Mouse (Mus musculus) lung, postnatal 0 days (tissue): ENCODE data around the gene Dmbx1. TPM values are rescaled to one million over a fixed set of nuclear protein-coding genes. Genes with fewer than 3 reads are reported as not detected.

ENCODE experiments used
- ATAC-seq: fragments of 200-750 bp; cut with Nextera tagmentation; 2 replicates; pipeline ENCODE4 v1.8.0; 2017; ENCODE audit warnings: moderate library complexity
- DNase-seq: peaks from one replicate; pipeline ENCODE4 v3.0.0-alpha.2; 2016; ENCODE audit warnings: low spot score
- H3K27ac ChIP-seq: fragments of 300-500 bp; sonication (generic); 2 replicates; pipeline ENCODE4 v1.5.1; 2014; ENCODE audit warnings: antibody characterized with exemption, mild to moderate bottlenecking, low read length, mixed read lengths
- H3K27me3 ChIP-seq: fragments of 300-500 bp; sonication (generic); replicated peaks from 2 replicates; pipeline ENCODE4 v1.6.1; 2014; ENCODE audit warnings: low read length, mixed read lengths; ENCODE audit not compliant: insufficient read depth
- H3K36me3 ChIP-seq: fragments of 300-500 bp; sonication (generic); 2 replicates; pipeline ENCODE4 v1.6.1; 2014; ENCODE audit warnings: low read length, mixed read lengths; ENCODE audit not compliant: insufficient read depth
- H3K4me1 ChIP-seq: fragments of 300-500 bp; sonication (generic); 2 replicates; pipeline ENCODE4 v1.6.1; 2014; ENCODE audit warnings: antibody characterized with exemption, low read depth, low read length, mixed read lengths; ENCODE audit not compliant: insufficient read depth
- H3K4me2 ChIP-seq: fragments of 300-500 bp; sonication (generic); replicated peaks from 2 replicates; pipeline ENCODE4 v1.6.1; 2014; ENCODE audit warnings: low read depth, mild to moderate bottlenecking, low read length, moderate library complexity, mixed read lengths
- H3K4me3 ChIP-seq: fragments of 300-500 bp; sonication (generic); 2 replicates; pipeline ENCODE4 v1.5.1; 2014; ENCODE audit warnings: low read depth, low read length
- H3K9ac ChIP-seq: fragments of 300-500 bp; sonication (generic); replicated peaks from 2 replicates; pipeline ENCODE4 v1.6.1; 2014; ENCODE audit warnings: low read depth, mild to moderate bottlenecking
- H3K9me3 ChIP-seq: fragments of 300-500 bp; sonication (generic); 2 replicates; pipeline ENCODE4 v1.6.1; 2016; ENCODE audit warnings: low read length, mixed read lengths
- CTCF ChIP-seq: IDR thresholded peaks from 2 replicates; pipeline ENCODE4 v1.5.1; 2016; ENCODE audit warnings: antibody characterized with exemption, mild to moderate bottlenecking
- EP300 ChIP-seq: IDR thresholded peaks from 2 replicates; pipeline ENCODE4 v1.6.1; 2016; ENCODE audit warnings: antibody characterized with exemption, mild to moderate bottlenecking, control low read depth
- WGBS: fragments of 180-500 bp; shearing (Covaris S2); extraction: QIAGEN DNeasy Blood & Tissue Kit; methylation state at CpG from one replicate; pipeline ENCODE4 v1.1.7; 2014; 5-methylcytosine and 5-hydroxymethylcytosine counted together
- polyA plus RNA-seq: library from polyadenylated mRNA; unstranded; fragments of >200 nt; fragmentation: Nextera tagmentation; extraction: Ambion mirVana; gene quantifications from 2 replicates; pipeline ENCODE4 v1.2.1, GENCODE M21; 2015

Dmbx1 gene
- polyA plus RNA-seq, 1 experiment from 2014 or later = not detected

DNA sequence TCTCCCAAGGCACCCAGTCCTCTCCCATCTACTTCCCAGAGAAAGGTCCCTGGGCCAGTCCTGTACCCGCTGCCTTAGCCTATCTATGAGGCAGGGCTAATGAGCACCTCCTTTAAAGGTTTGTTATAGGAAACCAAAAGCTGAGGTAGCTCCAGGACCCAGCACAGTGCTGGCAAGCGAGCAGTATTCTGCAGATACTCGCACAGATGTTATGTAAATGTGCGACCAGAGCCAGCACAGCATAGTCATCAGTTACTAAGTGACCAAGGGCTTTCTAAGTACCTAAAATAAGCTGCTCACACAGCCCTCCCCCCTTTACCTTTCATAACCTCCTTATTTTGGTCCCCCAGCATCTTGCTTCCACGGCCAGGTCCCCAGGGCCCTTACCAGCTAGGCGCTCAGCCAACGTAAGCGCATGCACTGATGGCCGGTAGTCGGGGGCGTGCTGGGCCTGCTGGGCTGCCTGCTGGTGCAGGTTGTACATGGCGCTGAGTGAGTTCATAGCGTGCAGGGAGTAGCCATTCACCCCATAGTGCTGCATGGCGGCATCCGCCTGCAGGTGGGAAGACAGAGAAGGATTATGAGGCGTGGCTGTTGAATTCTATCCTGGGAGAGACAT, 16.4 kb downstream of the Dmbx1 start:
- TF ChIP-seq EP300 (no peak), CTCF (no peak)
- Histone ChIP-seq H3K9me3 (no peaks in the 10 kb centered on the region), H3K4me1 (no peaks in the 10 kb centered on the region), H3K9ac (no peak overlapping the region), H3K4me3 (no peak overlapping the region), H3K36me3 (no peaks in the 10 kb centered on the region), H3K27ac (no peak overlapping the region), H3K4me2 (no peak overlapping the region), H3K27me3 (no peaks in the 10 kb centered on the region)
- ATAC-seq (no peak), DNase-seq (no peak)
- 69% methylated on average over 16 of the region's 16 CpGs for WGBS

DNA sequence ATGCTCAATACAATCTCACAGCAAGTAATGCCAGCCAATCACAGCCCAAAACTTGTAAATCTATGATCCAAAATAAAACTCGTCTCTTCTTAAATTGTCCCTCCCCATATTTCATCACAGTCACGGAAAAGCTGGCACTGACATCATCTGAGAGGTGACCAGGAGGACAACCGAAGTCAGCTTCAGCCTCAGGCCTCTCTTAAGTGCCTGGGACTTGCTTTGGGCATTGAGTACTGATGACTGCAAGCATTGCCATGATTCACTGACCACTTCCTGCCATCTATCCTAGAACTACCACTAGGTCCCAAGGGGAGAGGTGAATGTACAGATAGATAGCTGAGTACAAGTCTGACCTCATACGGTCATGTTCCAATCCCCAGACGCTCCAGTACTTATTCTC, 17.0 kb downstream of the Dmbx1 start:
- DNase-seq (no peak), ATAC-seq (no peak)
- H3K9me3 ChIP-seq = no peaks in the 10 kb centered on the region
- H3K9ac ChIP-seq = no peak overlapping the region
- H3K4me2 ChIP-seq = no peak overlapping the region
- WGBS = 77% methylated on average over 5 of the region's 5 CpGs
- H3K4me1 ChIP-seq = no peaks in the 10 kb centered on the region
- no peak overlapping the region for H3K4me3 ChIP-seq
- no peak overlapping the region for H3K27ac ChIP-seq
- no peaks in the 10 kb centered on the region for H3K27me3 ChIP-seq
- H3K36me3 ChIP-seq = no peaks in the 10 kb centered on the region
- no peak for TF ChIP-seq CTCF
- no peak for TF ChIP-seq EP300

DNA sequence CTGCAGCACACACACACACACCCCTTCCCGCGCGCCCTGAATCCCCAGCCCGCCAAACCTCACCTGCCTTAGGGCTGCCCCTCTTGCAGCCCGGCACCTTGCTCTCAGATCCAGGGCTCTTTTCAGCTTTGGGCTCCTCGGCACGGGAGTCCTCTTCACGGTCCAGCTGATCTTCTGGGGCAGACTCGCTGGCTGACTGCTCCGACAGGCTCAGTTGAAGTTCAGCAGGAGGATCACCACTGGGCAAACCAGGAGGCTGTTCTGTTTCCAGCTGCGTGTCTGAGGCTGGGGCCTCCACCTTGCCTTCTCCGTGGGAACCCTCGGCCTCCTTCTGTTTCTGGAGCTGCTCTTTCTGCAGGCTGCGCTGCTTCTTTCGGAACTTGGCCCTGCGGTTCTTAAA, 19.8 kb downstream of the Dmbx1 start:
- DNase-seq (no peak), ATAC-seq (no peak)
- Histone ChIP-seq H3K4me1 (no peaks in the 10 kb centered on the region), H3K9me3 (no peaks in the 10 kb centered on the region), H3K9ac (no peak overlapping the region), H3K36me3 (no peaks in the 10 kb centered on the region), H3K27ac (no peak overlapping the region), H3K27me3 (0 out of 2 replicates have a peak, but pooled peaks cover 3% of the 10 kb centered on the region), H3K4me2 (no peak overlapping the region), H3K4me3 (no peak overlapping the region)
- TF ChIP-seq CTCF (no peak), EP300 (no peak)
- WGBS = 77% methylated on average over 16 of the region's 16 CpGs

DNA sequence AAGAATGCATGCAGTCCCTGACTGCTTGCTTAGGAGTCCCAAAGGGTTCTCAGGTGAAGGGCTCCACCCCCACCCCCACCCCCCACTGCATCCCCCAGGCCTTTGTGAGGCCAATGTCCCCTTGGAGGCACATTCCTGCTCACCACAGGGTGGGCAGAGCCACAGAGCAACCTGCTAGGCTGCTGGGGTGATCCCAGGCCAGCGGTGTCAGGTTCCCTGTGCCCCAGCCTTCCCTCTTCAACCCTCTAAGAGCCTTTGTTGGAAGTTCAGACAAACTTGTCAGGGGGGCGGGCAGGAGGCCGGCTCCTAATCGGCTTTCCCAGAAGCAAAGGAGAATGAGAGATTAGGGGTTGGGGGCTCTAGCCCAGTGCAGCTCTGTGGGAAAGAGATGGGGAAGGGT, 28.1 kb downstream of the Dmbx1 start:
- Histone ChIP-seq H3K9me3 (no peaks in the 10 kb centered on the region), H3K27ac (no peak overlapping the region), H3K4me3 (no peak overlapping the region), H3K36me3 (no peaks in the 10 kb centered on the region), H3K4me1 (no peaks in the 10 kb centered on the region), H3K27me3 (0 out of 2 replicates have a peak, but pooled peaks cover 3% of the 10 kb centered on the region), H3K9ac (no peak overlapping the region), H3K4me2 (no peak overlapping the region)
- 9% methylated on average over 4 of the region's 4 CpGs for WGBS
- DNase-seq = no peak
- ATAC-seq = no peak; the same call in 1 of the 2 replicates
- no peak for TF ChIP-seq EP300
- no peak for TF ChIP-seq CTCF

DNA sequence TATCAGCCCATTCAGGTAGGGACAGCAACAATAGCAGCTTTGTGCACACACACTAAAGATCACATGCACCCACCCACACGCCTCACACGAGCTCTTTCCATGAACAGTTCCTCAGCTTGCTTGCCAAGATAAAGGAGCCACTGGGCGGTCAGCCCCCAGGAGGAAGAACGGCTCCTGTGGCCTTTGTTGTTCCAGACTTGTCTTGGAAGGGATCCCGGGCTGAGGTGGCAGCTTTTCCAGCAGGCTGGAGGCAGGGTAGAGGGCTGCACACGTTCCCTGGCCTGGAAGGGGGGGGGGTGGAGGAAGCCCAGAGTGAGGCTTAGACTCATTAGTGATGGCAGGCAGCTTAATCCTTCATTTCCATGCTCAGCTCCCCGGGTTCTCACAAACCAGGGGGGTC, 31.1 kb downstream of the Dmbx1 start:
- H3K4me2 ChIP-seq = no peak overlapping the region
- 8% methylated on average over 7 of the region's 7 CpGs for WGBS
- DNase-seq (no peak), ATAC-seq (no peak)
- TF ChIP-seq CTCF (no peak), EP300 (no peak)
- H3K4me1 ChIP-seq = no peaks in the 10 kb centered on the region
- no peaks in the 10 kb centered on the region for H3K27me3 ChIP-seq
- no peak overlapping the region for H3K4me3 ChIP-seq
- no peak overlapping the region for H3K27ac ChIP-seq
- H3K9ac ChIP-seq = no peak overlapping the region
- no peaks in the 10 kb centered on the region for H3K9me3 ChIP-seq
- no peaks in the 10 kb centered on the region for H3K36me3 ChIP-seq

DNA sequence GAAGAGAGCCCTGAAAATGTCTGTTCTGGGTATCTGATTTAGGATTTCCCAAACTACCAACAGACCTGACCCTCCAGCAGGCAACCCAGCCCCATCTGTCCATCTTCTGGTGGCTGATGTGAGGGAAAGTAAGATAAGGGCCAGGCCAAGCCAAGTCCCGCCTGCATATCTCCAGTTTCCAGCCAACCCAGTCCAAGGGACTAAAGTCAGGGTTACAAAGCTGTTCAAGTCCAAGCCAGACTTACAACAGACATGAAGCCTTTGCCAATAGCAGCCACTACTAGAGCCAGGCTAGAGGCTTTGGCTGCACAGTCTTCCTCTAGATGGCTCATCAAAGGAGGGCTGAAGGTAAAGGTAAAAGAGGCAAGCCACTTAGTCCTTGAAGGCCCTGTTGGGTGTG, 31.7 kb downstream of the Dmbx1 start:
- no peaks in the 10 kb centered on the region for H3K27me3 ChIP-seq
- 38% methylated on average over 1 of the region's 1 CpGs for WGBS
- DNase-seq = no peak

DNA sequence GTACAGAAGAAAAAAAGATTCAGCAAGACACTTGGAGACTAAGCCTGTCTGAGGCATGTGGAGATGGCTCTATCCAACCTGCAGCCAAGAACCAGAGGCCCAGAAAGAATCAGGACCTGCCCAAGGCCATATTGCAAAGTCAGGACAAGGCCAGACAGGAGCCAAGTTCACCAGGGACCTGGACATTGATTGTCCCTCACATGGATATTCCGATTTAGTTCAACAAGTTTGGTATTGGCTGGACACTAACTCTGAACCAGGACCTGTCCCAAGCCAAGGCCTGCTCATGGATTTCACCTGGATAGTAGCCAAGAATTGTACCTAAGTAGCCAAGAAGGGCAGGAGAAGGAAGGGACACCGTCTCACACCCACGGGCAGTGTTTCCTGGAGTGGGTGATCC, 32.9 kb downstream of the Dmbx1 start:
- Histone ChIP-seq H3K27me3 (no peaks in the 10 kb centered on the region), H3K9me3 (no peaks in the 10 kb centered on the region), H3K36me3 (no peaks in the 10 kb centered on the region), H3K4me1 (no peaks in the 10 kb centered on the region), H3K4me2 (no peak overlapping the region), H3K27ac (no peak overlapping the region), H3K4me3 (no peak overlapping the region), H3K9ac (no peak overlapping the region)
- whole genome bisulfite sequencing = 55% methylated on average over 3 of the region's 3 CpGs
- ATAC-seq (no peak), DNase-seq (no peak)
- no peak for TF ChIP-seq EP300
- no peak for TF ChIP-seq CTCF

More for the DNA sequence above, 31.7 kb downstream of the Dmbx1 start:
- Histone ChIP-seq H3K4me2 (no peak overlapping the region), H3K4me1 (no peaks in the 10 kb centered on the region), H3K9me3 (no peaks in the 10 kb centered on the region), H3K36me3 (no peaks in the 10 kb centered on the region), H3K27ac (no peak overlapping the region), H3K9ac (no peak overlapping the region), H3K4me3 (no peak overlapping the region)
- TF ChIP-seq CTCF = no peak
- no peak for TF ChIP-seq EP300
- no peak for ATAC-seq
